Mouse (Mus musculus): ENCODE results near the gene 4931414P19Rik. TPM values are rescaled to one million over a fixed set of nuclear protein-coding genes. Genes with fewer than 3 reads are reported as not detected.
A peak's percentile ranks its signal among the peaks of the same experiment; 100 is the strongest.

4931414P19Rik gene
- polyA plus RNA-seq, 1 experiment from 2014 or later = 5.1 TPM

DNA sequence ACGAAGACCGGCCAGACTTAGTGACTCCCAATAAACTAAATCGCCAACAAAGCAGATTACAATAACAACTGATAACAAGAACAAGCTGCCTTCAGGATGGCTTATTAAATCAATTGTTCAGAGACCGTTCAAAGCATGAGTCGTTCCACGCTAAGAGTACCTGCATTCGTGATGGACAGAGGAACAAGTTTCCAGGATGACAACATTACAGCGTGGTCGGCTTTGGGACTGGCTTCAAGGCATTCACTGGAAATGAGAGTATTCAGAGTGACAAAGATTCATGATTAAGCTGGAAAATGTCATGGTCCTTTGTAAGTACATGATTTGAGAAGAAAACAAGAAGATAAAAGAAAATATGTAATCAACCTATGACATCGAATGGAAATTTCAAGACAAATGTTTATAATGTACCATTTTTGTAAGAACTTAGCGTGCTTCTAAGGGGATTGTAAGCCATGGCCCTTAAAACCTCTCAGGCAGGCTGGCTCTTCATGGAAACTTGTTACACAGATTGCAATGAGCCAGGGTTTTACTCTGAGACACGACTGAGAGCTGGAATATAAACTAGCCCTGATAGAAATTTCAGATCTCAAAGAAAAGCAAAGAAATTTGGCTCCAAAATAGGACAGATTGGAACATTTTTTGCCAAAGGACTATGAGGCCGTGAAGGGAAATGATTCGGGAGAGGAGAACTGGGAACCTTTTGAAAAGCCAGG is 45.1 kb downstream of the 4931414P19Rik start:
- H3K27me3 ChIP-seq = no peaks in the 10 kb centered on the region
- H3K36me3 ChIP-seq = no peaks in the 10 kb centered on the region
- H3K9ac ChIP-seq = no peak overlapping the region
- H3K4me2 ChIP-seq = no peak overlapping the region
- no peak overlapping the region for H3K27ac ChIP-seq (replicated peaks)
- H3K4me1 ChIP-seq (replicated peaks) = no peaks in the 10 kb centered on the region
- H3K9me3 ChIP-seq = no peaks in the 10 kb centered on the region
- no peak overlapping the region for H3K4me3 ChIP-seq
- ATAC-seq (ENCODE audit: low FRiP score, low read depth) = no peak
- 88% methylated on average over 14 of the region's 14 CpGs for WGBS

DNA sequence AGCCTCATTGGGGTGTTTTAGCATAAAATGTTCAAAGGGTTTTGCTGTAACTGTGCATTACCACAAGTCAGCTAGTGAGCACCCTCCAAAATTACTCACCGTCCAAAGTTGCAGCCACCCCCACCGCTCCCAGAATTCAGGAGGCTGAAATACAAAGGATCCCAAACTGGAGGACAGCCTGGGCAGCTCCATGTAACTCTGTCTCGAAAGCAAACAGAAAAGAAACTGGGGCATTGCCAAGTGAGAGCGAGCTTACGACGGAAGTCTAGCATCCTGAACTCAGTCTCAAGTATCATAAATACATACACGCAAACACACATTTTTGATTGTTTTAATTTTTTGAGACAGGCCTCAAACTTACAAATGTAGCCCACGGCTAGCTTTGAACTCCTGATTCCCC is 48.5 kb downstream of the 4931414P19Rik start:
- Histone ChIP-seq H3K4me3 (no peak overlapping the region), H3K27me3 (no peaks in the 10 kb centered on the region), H3K27ac (replicated peaks) (no peak overlapping the region), H3K4me1 (replicated peaks) (peaks cover 10% of the 10 kb centered on the region), H3K4me2 (no peak overlapping the region), H3K9me3 (no peaks in the 10 kb centered on the region), H3K9ac (no peak overlapping the region), H3K36me3 (no peaks in the 10 kb centered on the region)
- no peak for ATAC-seq (ENCODE audit: low FRiP score, low read depth)
- 87% methylated on average over 8 of the region's 8 CpGs for WGBS

DNA sequence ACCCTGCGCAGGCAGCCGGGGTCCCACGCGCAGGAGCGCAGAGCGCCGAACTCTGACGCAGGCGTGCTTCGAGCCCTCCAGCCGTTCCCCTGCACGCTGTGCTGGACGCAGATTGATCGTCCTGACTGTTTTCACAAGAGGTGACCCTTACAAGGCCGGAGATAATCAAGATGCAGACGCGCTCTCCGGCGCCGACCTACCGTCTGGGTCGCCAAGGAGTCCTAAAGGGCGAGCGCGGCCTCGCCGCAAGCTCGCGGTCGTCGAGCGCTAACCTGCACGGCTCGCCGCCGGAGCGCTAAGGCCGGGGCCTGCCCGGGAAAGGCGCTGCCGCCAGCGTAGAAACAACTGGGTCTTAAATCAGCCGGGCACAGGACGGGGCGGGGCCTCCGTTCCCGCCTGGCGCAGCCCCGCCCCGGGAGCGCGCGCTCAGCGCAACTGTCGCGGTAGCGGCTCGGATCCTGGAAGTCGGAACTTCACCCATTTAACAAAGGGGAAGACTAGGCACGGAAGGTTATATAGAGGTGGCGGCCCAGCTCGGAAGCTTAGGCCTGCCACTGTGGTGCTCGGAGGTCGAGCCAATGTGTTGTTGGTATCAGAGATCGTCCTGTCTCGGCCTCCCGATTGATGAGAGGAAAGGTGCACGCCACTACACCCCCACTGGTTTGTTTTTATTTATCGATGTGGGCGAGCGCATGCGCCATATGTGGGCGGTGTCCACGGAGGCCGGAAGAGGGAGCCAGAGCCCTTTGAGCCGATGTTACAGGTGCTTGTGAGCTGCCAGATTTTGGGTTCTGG is 51.6 kb downstream of the 4931414P19Rik start, which contains the start of gene Haus4:
Gene Haus4, minus strand, starts transcription at position 642 of the 795 bp plus-strand sequence.
- Histone ChIP-seq H3K4me2 (peak within 1 kb of the TSS; percentile 80), H3K9me3 (no peaks in the 10 kb centered on the region), H3K27ac (replicated peaks) (peak within 1 kb of the TSS; percentile 21), H3K9ac (peak within 1 kb of the TSS; percentile 47), H3K27me3 (no peaks in the 10 kb centered on the region), H3K4me1 (replicated peaks) (peaks cover 10% of the 10 kb centered on the region), H3K36me3 (no peaks in the 10 kb centered on the region), H3K4me3 (peak within 1 kb of the TSS; percentile 48)
- ATAC-seq (ENCODE audit: low FRiP score, low read depth) = peak; percentile 92
- whole genome bisulfite sequencing = under 1% methylated on average over 76 of the region's 76 CpGs

DNA sequence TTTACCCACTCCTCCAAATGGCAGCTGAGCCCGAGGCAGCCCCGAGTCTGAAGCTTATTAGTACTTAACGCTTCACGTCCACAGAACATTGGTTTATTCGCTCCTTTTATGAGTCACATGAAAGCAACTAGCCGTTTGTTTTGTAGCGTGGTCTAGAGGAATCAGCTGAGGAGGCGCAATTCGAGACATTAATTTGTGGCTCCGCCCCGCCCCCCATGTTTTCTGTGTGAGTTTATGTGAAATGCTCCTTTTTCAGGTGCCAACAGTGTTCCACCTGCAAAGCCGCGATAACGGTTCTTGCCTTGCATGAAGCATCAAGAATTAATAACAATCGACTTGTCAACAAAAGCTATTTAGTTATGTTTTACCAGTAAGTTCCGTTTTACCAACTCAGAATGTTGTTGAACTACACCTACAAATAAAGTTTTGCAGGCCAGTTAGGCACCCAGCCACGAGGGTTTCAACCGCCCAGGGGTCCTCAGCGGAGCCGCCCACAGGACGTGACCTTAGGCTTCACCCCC is 52.3 kb downstream of the 4931414P19Rik start:
- no peaks in the 10 kb centered on the region for H3K9me3 ChIP-seq
- 2% methylated on average over 21 of the region's 21 CpGs for WGBS
- peak overlapping the region; percentile 80 for H3K4me2 ChIP-seq
- peak overlapping the region; percentile 48 for H3K4me3 ChIP-seq
- H3K4me1 ChIP-seq (replicated peaks) = peaks cover 10% of the 10 kb centered on the region
- peak overlapping the region; percentile 21 for H3K27ac ChIP-seq (replicated peaks)
- no peaks in the 10 kb centered on the region for H3K36me3 ChIP-seq
- H3K9ac ChIP-seq = peak overlapping the region; percentile 47
- no peak for ATAC-seq (ENCODE audit: low FRiP score, low read depth)
- H3K27me3 ChIP-seq = no peaks in the 10 kb centered on the region

DNA sequence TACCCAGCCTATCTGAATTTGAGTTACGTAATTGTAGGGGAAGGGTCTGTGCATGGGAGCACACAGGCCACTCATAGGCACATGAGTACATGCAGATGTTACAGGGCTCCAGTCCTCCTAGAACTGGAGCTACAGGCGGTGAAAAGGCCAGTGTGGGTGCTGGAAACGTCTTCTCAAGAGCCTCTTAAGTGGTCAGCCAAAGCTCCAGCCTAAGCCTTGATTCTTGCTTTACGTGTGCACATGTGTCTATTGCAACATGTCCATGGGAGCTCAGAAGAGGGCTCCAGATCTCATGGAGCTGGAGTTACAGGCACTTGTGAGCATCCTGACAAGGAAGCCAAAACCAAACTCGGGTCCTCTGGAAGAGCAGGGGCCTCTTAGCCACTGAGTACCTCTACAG is 61.1 kb downstream of the 4931414P19Rik start:
- Histone ChIP-seq H3K4me1 (replicated peaks) (no peaks in the 10 kb centered on the region), H3K4me2 (no peak overlapping the region), H3K9ac (no peak overlapping the region), H3K27ac (replicated peaks) (no peak overlapping the region), H3K9me3 (no peaks in the 10 kb centered on the region), H3K27me3 (no peaks in the 10 kb centered on the region), H3K36me3 (peaks cover 15% of the 10 kb centered on the region; the same call in 1 of the 2 replicates), H3K4me3 (no peak overlapping the region)
- WGBS = 93% methylated on average over 5 of the region's 5 CpGs
- no peak for ATAC-seq (ENCODE audit: low FRiP score, low read depth)

DNA sequence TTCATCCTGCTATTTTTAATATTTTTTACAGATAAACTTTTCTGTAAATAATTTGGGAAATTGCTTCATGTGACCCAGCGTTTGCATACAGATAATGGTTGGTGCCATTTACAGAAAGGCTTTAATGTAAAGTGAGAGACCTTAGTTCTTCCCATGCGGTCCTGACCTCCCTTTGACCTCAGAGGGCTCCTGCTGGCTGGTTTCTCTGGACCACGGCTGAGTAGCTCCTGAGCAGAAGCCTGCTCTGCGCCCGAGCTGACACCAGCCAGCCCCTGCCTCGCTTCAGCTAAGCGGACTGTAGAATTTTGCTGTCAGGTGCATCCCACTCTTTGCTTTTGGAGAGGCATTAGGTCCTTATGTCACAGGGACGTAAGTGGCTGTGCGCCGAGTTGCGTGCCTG is 65.0 kb downstream of the 4931414P19Rik start:
- ATAC-seq (ENCODE audit: low FRiP score, low read depth) = no peak
- Histone ChIP-seq H3K4me3 (no peak overlapping the region), H3K27me3 (no peaks in the 10 kb centered on the region), H3K9ac (no peak overlapping the region), H3K36me3 (peaks cover 10% of the 10 kb centered on the region; the same call in 1 of the 2 replicates), H3K4me1 (replicated peaks) (no peaks in the 10 kb centered on the region), H3K4me2 (no peak overlapping the region), H3K9me3 (no peaks in the 10 kb centered on the region), H3K27ac (replicated peaks) (no peak overlapping the region)
- 49% methylated on average over 11 of the region's 11 CpGs for WGBS

DNA sequence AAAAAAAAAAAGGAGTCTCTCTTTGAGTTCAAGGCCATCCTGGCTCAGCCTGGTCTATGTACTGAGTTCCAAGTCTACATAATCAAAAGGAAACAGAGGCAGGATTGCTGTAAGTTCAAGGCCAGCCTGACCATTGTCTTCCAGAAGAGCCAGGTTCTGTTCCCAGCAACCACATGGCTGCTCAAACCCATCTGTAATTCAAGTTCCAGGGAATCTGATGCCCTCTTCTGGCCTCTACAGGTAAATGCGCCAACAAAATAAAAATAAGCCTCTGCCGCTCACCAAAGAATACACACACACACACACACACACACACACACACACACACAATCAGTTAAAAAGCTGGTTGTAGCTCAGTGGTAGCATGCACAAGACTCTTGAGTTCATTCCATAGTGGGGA is 67.2 kb downstream of the 4931414P19Rik start:
- 92% methylated on average over 2 of the region's 2 CpGs for WGBS
- no peak for ATAC-seq (ENCODE audit: low FRiP score, low read depth)
- H3K36me3 ChIP-seq = peaks cover 5% of the 10 kb centered on the region; the same call in 1 of the 2 replicates

More for the DNA sequence above, 67.2 kb downstream of the 4931414P19Rik start:
- no peak overlapping the region for H3K9ac ChIP-seq
- no peak overlapping the region for H3K4me2 ChIP-seq
- no peak overlapping the region for H3K27ac ChIP-seq (replicated peaks)
- no peak overlapping the region for H3K4me3 ChIP-seq
- H3K9me3 ChIP-seq = no peaks in the 10 kb centered on the region
- no peaks in the 10 kb centered on the region for H3K27me3 ChIP-seq
- no peaks in the 10 kb centered on the region for H3K4me1 ChIP-seq (replicated peaks)

MicroRNAs within 50 kb of the gene (microRNA counts, 519-probe panel; counts per million panel counts)
- microRNA mmu-miR-686 = not detected

Small RNAs within 50 kb of the gene (microRNA-seq; reads per million reads assigned to microRNA genes)
- gene Mir686 = not detected
- gene Mir6948 = not detected

Other genes with a start within 250 kb of the 4931414P19Rik start
- gene Oxa1l, start 245.2 kb downstream of the 4931414P19Rik start, polyA plus RNA-seq (2015; fragmentation: Nextera tagmentation; extraction: Ambion mirVana) = 55.1 and 58.5 TPM in 2 replicates
- 4.5 and 5.9 TPM in 2 replicates for gene Slc7a7, start 188.2 kb downstream of the 4931414P19Rik start, polyA plus RNA-seq (2015; fragmentation: Nextera tagmentation; extraction: Ambion mirVana)
- gene Mrpl52, start 179.1 kb downstream of the 4931414P19Rik start, polyA plus RNA-seq (2015; fragmentation: Nextera tagmentation; extraction: Ambion mirVana) = 241 and 251 TPM in 2 replicates
- gene Mmp14, start 174.4 kb downstream of the 4931414P19Rik start, polyA plus RNA-seq (2015; fragmentation: Nextera tagmentation; extraction: Ambion mirVana) = 51.1 and 53.4 TPM in 2 replicates
- 30.3 and 34.3 TPM in 2 replicates for gene Lrp10, start 141.9 kb downstream of the 4931414P19Rik start, polyA plus RNA-seq (2015; fragmentation: Nextera tagmentation; extraction: Ambion mirVana)
- gene Rem2, start 129.9 kb downstream of the 4931414P19Rik start, polyA plus RNA-seq (2015; fragmentation: Nextera tagmentation; extraction: Ambion mirVana) = 39.7 and 42.2 TPM in 2 replicates
- gene Prmt5, start 88.5 kb downstream of the 4931414P19Rik start, polyA plus RNA-seq (2015; fragmentation: Nextera tagmentation; extraction: Ambion mirVana) = 89.7 and 101 TPM in 2 replicates
- 19.0 TPM in 2 replicates for gene Haus4, start 51.4 kb downstream of the 4931414P19Rik start, polyA plus RNA-seq (2015; fragmentation: Nextera tagmentation; extraction: Ambion mirVana)
- gene Ajuba, start 28.4 kb downstream of the 4931414P19Rik start, polyA plus RNA-seq (2015; fragmentation: Nextera tagmentation; extraction: Ambion mirVana) = 8.7 and 9.6 TPM in 2 replicates
- gene Psmb5, start 12.0 kb upstream of the 4931414P19Rik start, polyA plus RNA-seq (2015; fragmentation: Nextera tagmentation; extraction: Ambion mirVana) = 441 and 446 TPM in 2 replicates
- not detected in 2 replicates for gene Psmb11, start 15.4 kb upstream of the 4931414P19Rik start, polyA plus RNA-seq (2015; fragmentation: Nextera tagmentation; extraction: Ambion mirVana)
- not detected in 2 replicates for gene Gm17606, start 35.0 kb upstream of the 4931414P19Rik start, polyA plus RNA-seq (2015; fragmentation: Nextera tagmentation; extraction: Ambion mirVana)
- 12.2 and 12.6 TPM in 2 replicates for gene Cdh24, start 35.4 kb upstream of the 4931414P19Rik start, polyA plus RNA-seq (2015; fragmentation: Nextera tagmentation; extraction: Ambion mirVana)
- gene 1700123O20Rik, start 80.2 kb upstream of the 4931414P19Rik start, polyA plus RNA-seq (2015; fragmentation: Nextera tagmentation; extraction: Ambion mirVana) = 67.6 and 68.3 TPM in 2 replicates
- gene Acin1, start 80.9 kb upstream of the 4931414P19Rik start, polyA plus RNA-seq (2015; fragmentation: Nextera tagmentation; extraction: Ambion mirVana) = 124 and 137 TPM in 2 replicates
- gene Gm29776, start 92.8 kb upstream of the 4931414P19Rik start, polyA plus RNA-seq (2015; fragmentation: Nextera tagmentation; extraction: Ambion mirVana) = 0.28 and 0.30 TPM in 2 replicates
- gene Cebpe, start 106.2 kb upstream of the 4931414P19Rik start, polyA plus RNA-seq (2015; fragmentation: Nextera tagmentation; extraction: Ambion mirVana) = not detected in 2 replicates
- gene Slc7a8, start 176.0 kb upstream of the 4931414P19Rik start, polyA plus RNA-seq (2015; fragmentation: Nextera tagmentation; extraction: Ambion mirVana) = 8.0 and 9.1 TPM in 2 replicates
- not detected in 2 replicates for gene Rnf212b, start 208.1 kb upstream of the 4931414P19Rik start, polyA plus RNA-seq (2015; fragmentation: Nextera tagmentation; extraction: Ambion mirVana)

All from hindbrain, embryonic 15.5 days (tissue).